Mouse (Mus musculus) embryonic facial prominence, embryonic 10.5 days (tissue): ENCODE results near the gene Atp5e. TPM values are rescaled to one million over a fixed set of nuclear protein-coding genes. Genes with fewer than 3 reads are reported as not detected.

Source experiments
- DNase-seq: peaks from one replicate; pipeline ENCODE4 v3.0.0-alpha.2; 2017; ENCODE audit warnings: low spot score
- H3K27ac ChIP-seq: fragments of 300-500 bp; sonication (generic); replicated peaks from 2 replicates; pipeline ENCODE4 v1.5.1; 2016; ENCODE audit warnings: mild to moderate bottlenecking
- H3K27me3 ChIP-seq: fragments of 300-500 bp; sonication (generic); replicated peaks from 2 replicates; pipeline ENCODE4 v1.6.1; 2016; ENCODE audit warnings: low read depth, mild to moderate bottlenecking; ENCODE audit not compliant: poor library complexity, severe bottlenecking
- H3K36me3 ChIP-seq: fragments of 300-500 bp; sonication (generic); replicated peaks from 2 replicates; pipeline ENCODE4 v1.6.1; 2016; ENCODE audit warnings: mild to moderate bottlenecking, moderate library complexity
- H3K4me1 ChIP-seq: fragments of 300-500 bp; sonication (generic); 2 replicates; pipeline ENCODE4 v1.6.1; 2016
- H3K4me3 ChIP-seq: fragments of 300-500 bp; sonication (generic); 2 replicates; pipeline ENCODE4 v1.5.1; 2016; ENCODE audit warnings: mild to moderate bottlenecking, moderate library complexity
- H3K9me3 ChIP-seq: fragments of 300-500 bp; sonication (generic); 2 replicates; pipeline ENCODE4 v1.6.1; 2016; ENCODE audit warnings: mild to moderate bottlenecking
- WGBS: fragments of 180-500 bp; shearing (Covaris S2); methylation state at CpG from one replicate; pipeline ENCODE4 v1.1.7; 2016; 5-methylcytosine and 5-hydroxymethylcytosine counted together
- polyA plus RNA-seq: library from polyadenylated mRNA; unstranded; fragments of >200 nt; fragmentation: Nextera tagmentation; extraction: Ambion mirVana; gene quantifications from 2 replicates; pipeline ENCODE4 v1.2.1, GENCODE M21; 2016

Gene Atp5e
- polyA plus RNA-seq, 1 experiment from 2014 or later = 612 TPM

DNA sequence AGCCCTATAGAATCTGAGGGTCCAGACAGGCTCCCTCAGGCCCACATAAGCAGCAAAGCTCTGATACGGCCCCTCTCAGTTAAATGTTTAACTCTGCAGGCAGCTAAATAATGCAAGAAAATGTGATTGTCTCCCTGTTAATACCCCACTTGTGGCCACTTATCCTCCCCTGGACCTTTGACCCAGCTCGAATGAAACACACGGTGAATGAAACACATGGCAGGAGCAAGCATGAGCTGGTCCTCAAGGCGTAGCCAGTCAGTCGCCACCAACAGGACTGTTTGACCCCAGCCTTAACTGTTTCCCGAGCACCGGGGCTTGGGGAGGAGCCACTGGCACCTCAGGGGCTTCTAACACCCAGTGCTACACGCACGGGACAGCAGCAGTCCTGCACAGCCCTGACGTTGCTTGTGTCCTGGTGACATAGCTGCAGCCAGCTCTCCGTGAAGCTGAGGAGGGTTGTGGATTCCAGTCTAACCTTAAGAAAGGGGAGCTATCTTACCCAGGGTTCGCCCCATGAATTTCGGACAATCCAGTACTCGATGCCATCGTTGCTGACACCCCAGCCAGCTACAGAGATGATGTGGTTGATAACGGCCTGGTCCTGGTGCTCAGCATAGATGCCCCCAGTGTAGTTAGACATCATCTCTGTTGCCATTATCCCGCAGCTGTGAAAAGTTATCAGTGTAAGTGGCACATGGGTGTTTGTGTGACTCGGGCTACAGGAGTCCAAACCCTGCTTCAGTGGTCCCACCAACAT, 35.6 kb downstream of the Atp5e start:
- Histone ChIP-seq H3K27me3 (no peaks in the 10 kb centered on the region), H3K36me3 (peaks cover 93% of the 10 kb centered on the region), H3K4me1 (peaks cover 6% of the 10 kb centered on the region; the same call in 1 of the 2 replicates), H3K9me3 (no peaks in the 10 kb centered on the region), H3K4me3 (no peak overlapping the region), H3K27ac (no peak overlapping the region)
- DNase-seq = no peak
- 81% methylated on average over 18 of the region's 18 CpGs for WGBS

DNA sequence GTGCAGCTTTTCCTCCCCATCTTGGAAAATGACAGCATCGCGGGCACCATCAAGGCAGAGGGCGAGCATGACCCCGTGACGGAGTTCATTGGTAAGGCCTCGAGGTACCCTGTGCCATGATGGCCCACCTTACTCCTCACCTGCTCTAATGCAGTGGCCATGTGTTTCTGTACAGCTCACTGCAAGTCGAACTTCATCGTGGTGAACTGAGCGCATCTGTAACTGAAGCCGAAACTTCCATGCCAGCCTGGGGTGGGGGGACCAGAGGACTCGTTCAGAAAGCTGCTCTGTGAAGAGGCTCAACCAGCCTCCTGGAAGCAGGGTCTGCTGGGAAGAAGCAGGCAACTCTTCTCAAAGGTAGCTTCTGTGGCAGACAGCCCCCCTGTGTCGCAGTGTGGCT, 37.0 kb downstream of the Atp5e start:
- DNase-seq = no peak
- WGBS = 91% methylated on average over 12 of the region's 12 CpGs
- Histone ChIP-seq H3K9me3 (no peaks in the 10 kb centered on the region), H3K4me3 (no peak overlapping the region), H3K36me3 (peaks cover 95% of the 10 kb centered on the region), H3K27me3 (no peaks in the 10 kb centered on the region), H3K27ac (no peak overlapping the region), H3K4me1 (peaks cover 6% of the 10 kb centered on the region; the same call in 1 of the 2 replicates)

DNA sequence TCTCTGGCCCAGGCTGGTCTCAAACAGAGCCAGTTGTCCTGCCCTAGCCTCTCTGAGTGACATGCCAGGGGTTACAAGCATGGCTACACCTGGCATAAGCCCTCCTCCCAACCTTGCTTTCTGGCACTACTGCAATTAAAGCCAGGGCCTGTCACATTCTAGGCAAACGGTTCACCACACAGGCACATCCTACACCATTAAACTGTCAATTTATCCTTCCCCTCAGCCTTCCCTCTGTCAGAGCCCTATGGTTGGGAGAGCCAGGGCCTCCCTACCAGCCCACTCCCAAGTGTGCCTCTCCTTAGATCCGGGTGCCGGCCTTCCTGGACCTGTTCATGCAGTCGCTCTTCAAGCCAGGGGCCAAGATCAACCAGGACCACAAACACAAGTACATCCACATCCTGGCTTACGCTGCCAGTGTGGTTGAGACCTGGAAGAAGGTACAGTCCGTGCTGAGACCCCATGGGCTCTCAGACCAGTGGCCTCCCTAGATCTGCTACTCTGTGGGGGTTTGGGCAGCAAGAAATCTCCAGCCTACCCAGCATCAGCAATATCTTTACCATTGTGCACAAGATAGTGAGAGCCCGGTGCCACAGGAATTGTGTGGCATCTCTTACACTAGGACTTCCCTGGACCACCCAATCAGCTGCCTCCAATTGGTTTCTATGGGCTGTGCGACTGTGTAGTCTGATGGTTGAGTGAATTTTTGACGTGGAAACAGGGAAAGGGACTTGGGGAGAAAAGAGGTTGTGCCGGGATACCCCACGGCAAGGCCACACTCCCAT, 39.4 kb downstream of the Atp5e start:
- Histone ChIP-seq H3K4me1 (peaks cover 6% of the 10 kb centered on the region; the same call in 1 of the 2 replicates), H3K9me3 (no peaks in the 10 kb centered on the region), H3K27me3 (no peaks in the 10 kb centered on the region), H3K36me3 (peaks cover 100% of the 10 kb centered on the region), H3K4me3 (no peak overlapping the region), H3K27ac (no peak overlapping the region)
- DNase-seq = no peak
- 93% methylated on average over 11 of the region's 11 CpGs for WGBS

DNA sequence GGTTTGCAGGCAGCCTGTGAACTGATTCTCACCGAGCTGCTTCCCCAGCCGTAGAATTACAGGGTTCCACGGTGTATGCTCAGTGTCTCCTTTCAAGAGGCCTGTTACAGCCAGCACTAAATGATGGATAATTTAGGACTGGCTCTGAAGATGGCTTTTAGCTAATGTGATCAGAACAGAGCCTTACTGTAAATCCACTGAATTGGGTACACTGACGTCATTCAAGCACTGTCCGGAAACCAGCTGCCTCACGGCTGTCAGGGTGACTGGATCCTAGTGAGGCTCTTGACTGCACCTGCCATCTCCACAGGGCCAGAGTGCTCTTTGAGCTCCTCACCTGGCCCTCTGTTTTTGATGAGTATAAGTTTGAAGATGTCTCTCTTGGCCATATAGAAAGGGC, 42.8 kb downstream of the Atp5e start:
- no peaks in the 10 kb centered on the region for H3K27me3 ChIP-seq
- H3K27ac ChIP-seq = no peak overlapping the region
- peaks cover 89% of the 10 kb centered on the region for H3K36me3 ChIP-seq
- H3K4me3 ChIP-seq = no peak overlapping the region
- DNase-seq = no peak
- 93% methylated on average over 6 of the region's 6 CpGs for WGBS
- peaks cover 12% of the 10 kb centered on the region for H3K4me1 ChIP-seq
- no peaks in the 10 kb centered on the region for H3K9me3 ChIP-seq

DNA sequence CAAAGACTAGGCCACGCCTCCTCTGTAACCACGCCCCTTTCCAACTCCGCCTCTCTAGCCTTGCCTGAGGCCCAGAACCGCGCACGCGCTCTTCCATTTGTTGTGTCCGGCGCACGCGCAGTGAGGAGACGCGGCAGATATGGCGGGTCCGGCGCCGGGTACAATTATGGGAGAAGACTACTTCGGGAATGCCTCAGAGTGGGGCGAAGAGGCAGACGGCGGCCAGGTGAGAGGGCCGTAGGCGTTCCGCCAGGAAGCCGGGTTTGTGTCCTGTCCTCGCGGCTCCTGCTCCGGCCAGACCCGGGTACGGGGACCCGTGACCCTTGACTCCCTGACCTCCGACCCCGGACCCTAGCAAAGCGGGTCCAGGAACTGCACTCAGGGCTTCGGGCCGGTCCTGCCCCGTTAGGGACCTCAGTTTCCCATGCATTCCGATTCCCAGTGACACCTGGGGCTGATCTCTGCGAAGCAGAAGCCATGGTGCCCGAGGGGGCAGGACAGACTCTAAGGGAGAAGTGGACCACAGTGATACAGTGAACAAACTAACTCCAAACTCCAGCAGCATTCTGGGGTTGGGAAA, 48.1 kb downstream of the Atp5e start, which contains the start of gene Nelfcd:
Nelfcd (plus strand) TSS at position 74 of the 580 bp plus-strand sequence.
- no peaks in the 10 kb centered on the region for H3K9me3 ChIP-seq
- peaks cover 12% of the 10 kb centered on the region for H3K4me1 ChIP-seq
- peak; percentile 97 for DNase-seq
- H3K4me3 ChIP-seq = peak within 1 kb of the TSS; percentile 71
- under 1% methylated on average over 40 of the region's 40 CpGs for WGBS
- peak within 1 kb of the TSS; percentile 92 for H3K27ac ChIP-seq
- H3K36me3 ChIP-seq = peaks cover 36% of the 10 kb centered on the region
- H3K27me3 ChIP-seq = no peaks in the 10 kb centered on the region

DNA sequence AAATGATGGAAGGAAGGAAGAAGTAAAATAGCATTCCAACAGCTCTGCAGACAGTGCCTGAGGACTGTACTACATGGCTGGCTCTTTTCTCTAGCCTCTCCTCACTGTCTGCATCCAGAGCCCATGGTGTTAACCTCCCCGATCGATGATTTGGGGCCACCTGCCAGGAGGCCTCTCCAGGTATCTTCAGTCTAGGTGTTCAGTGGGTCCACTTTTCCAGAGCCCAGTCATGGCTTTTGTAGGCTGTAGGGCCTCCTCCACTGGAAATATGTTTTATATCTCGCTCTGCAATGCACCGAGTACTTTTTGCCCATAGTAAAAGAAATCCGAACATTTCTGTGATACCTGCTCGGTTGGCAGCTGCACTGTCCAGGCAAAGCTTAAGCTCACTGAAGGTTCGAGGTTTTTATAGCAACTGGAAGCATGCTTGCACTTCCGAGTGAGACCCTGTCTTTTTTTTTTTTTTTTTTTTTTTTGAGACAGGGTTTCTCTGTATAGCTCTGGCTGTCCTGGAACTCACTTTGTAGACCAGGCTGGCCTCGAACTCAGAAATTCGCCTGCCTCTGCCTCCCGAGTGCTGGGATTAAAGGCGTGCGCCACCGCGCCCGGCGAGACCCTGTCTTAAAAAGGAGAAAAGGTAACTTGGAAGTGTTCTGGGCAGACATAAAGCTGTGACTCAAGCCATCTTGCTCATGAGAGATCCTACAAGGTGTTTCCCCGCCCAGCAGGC, 48.7 kb downstream of the Atp5e start:
- peaks cover 30% of the 10 kb centered on the region for H3K36me3 ChIP-seq
- H3K27ac ChIP-seq = peak overlapping the region; percentile 92
- H3K27me3 ChIP-seq = no peaks in the 10 kb centered on the region
- 44% methylated on average over 18 of the region's 18 CpGs for WGBS
- DNase-seq = no peak
- peak overlapping the region; percentile 71 for H3K4me3 ChIP-seq
- peaks cover 12% of the 10 kb centered on the region for H3K4me1 ChIP-seq
- H3K9me3 ChIP-seq = no peaks in the 10 kb centered on the region

DNA sequence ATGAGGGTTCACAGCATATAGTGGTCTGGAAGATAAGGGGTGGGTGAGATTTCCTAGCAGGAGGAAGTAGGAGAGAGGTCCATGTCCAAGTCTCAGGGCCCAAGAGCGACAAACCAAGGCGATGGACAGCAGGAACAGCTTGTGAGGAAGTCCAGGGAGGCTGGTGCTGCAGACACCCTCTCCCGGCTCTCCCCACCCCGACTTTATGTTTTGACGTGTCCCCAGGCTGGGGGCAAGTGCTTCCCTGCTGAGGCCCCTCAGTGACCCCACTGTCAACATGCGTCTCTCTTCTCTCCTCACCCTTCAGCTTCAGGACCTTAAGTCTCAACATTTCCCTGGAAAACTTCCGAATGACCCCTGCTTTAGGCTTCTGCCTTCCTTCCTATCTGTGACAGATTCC, 50.8 kb downstream of the Atp5e start:
- H3K4me3 ChIP-seq = no peak overlapping the region
- no peak for DNase-seq
- H3K27ac ChIP-seq = no peak overlapping the region
- H3K36me3 ChIP-seq = peaks cover 11% of the 10 kb centered on the region
- WGBS = 74% methylated on average over 7 of the region's 7 CpGs
- peaks cover 12% of the 10 kb centered on the region for H3K4me1 ChIP-seq
- no peaks in the 10 kb centered on the region for H3K9me3 ChIP-seq
- no peaks in the 10 kb centered on the region for H3K27me3 ChIP-seq

Other genes starting within 250 kb of the Atp5e start
- 1,270 and 1,303 TPM in 2 replicates for gene Gnas, start 179.8 kb downstream of the Atp5e start, polyA plus RNA-seq
- gene Gm20721, start 117.4 kb downstream of the Atp5e start, polyA plus RNA-seq = 11.9 and 14.6 TPM in 2 replicates
- 195 and 208 TPM in 2 replicates for gene Nelfcd, start 48.3 kb downstream of the Atp5e start, polyA plus RNA-seq
- gene Ctsz, start 25.1 kb downstream of the Atp5e start, polyA plus RNA-seq = 92.6 and 95.4 TPM in 2 replicates
- 4.3 and 5.2 TPM in 2 replicates for gene Tubb1, start 13.4 kb downstream of the Atp5e start, polyA plus RNA-seq
- 121 and 133 TPM in 2 replicates for gene Prelid3b, start 9.0 kb upstream of the Atp5e start, polyA plus RNA-seq
- not detected in 2 replicates for gene Zfp831, start 179.4 kb upstream of the Atp5e start, polyA plus RNA-seq